Mouse (Mus musculus) CH12.LX (cell line): ENCODE measurements at regions not wholly inside any gene's neighbourhood (a gene's known extent, or its start where the extent isn't known, plus 50 kb on each side); places are given as distances from the start of the nearest gene placed in this dataset.

ENCODE experiments used
- CTCF ChIP-seq, 2 experiments: IDR thresholded peaks in 1 of 2; conservative IDR thresholded peaks in 1 of 2; 2 replicates each; pipeline ENCODE4 v1.5.1; 2011 to 2012; ENCODE audit warnings: low read depth in 2 of 2, low read length in 2 of 2, improper control_type of control experiment in 1 of 2, inconsistent platforms in 1 of 2, mild to moderate bottlenecking in 1 of 2, moderate library complexity in 1 of 2
- E2F4 ChIP-seq: IDR thresholded peaks from 2 replicates; pipeline ENCODE4 v1.6.1; 2011; ENCODE audit warnings: low read depth, low read length, improper control_type of control experiment; ENCODE audit not compliant: insufficient replicate concordance
- POLR2A ChIP-seq: IDR thresholded peaks from 2 replicates; pipeline ENCODE4 v1.6.1; 2011; ENCODE audit warnings: low read depth, mild to moderate bottlenecking, improper control_type of control experiment, low read length
- POLR2AphosphoS2 ChIP-seq: IDR thresholded peaks from 2 replicates; pipeline ENCODE4 v1.6.1; 2011; ENCODE audit warnings: low read depth, low read length, improper control_type of control experiment
- ZMIZ1 ChIP-seq: IDR thresholded peaks from 2 replicates; pipeline ENCODE4 v1.6.1; 2012; ENCODE audit warnings: low read depth, mild to moderate bottlenecking, inconsistent platforms, low read length, improper control_type of control experiment

GRCm38 (mm10) chr7:35948389-35948788, 145.6 kb upstream of the Zfp507 start:
- TF ChIP-seq ZMIZ1 (no peak), CTCF (conservative IDR thresholded peaks at IDR 0.05 in 1 of 2, IDR thresholded peaks at IDR 0.05 in 1 of 2; ENCODE audit: low read depth in 2 of 2, low read length in 2 of 2) (no peak), POLR2A (no peak), E2F4 (no peak), POLR2AphosphoS2 (no peak)
